Mouse (Mus musculus): ENCODE measurements at regions not wholly inside any gene's neighbourhood (a gene's known extent, or its start where the extent isn't known, plus 50 kb on each side); places are given as distances from the start of the nearest gene placed in this dataset.

DNA sequence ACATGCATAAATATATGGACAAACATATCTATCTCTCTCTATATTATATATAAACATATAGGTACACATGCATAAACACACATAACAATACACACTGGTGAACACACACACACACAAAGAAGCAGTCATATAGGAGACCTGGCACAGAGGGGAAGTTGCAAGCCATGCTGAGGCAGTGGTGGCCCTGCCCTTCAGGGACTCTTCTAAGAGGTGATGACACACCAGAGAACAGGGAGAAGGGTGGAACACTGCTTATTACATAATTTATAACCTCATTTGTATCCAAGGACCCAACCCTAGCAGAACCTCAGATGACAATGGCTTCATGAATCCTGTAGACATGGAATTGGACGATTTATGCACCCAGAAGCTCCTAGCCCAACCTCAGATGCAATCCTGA is 199.9 kb downstream of the Tgfb2 start:
- intact Hi-C loops (cut with DNase I) = no loop called here
- DNase-seq = no peak

DNA sequence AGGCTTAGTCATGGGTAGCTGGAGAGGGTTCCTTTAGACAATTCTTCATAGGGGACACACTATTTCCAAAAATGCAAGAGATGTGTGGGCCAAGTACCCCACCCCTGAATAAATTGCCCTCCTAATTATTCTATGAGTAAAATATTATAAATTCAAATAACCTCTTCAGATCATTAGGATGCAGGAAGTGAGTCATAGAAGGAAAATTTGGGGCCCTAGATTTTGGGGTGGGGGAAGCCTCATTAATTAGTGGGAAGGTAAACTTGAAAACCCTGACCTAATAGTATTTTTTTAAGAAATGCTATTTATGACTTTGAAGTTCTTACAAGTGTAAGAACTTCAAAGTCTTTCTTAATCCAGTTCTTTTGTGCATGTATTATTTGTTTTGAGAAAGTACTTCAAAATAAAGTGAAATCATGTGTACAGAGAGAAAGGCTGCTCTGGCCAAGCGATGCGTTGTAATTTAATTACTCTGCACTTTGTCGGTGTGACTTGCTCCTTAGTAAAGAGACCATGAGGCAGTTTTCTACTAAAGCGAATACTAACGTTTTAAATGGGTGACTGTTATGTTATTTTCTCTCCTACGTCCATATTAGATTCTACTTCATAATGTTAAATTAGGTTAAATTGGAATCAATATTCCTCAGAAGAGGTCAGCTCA is 200.6 kb downstream of the Tgfb2 start:
- intact Hi-C loops (cut with DNase I) = no loop called here

DNA sequence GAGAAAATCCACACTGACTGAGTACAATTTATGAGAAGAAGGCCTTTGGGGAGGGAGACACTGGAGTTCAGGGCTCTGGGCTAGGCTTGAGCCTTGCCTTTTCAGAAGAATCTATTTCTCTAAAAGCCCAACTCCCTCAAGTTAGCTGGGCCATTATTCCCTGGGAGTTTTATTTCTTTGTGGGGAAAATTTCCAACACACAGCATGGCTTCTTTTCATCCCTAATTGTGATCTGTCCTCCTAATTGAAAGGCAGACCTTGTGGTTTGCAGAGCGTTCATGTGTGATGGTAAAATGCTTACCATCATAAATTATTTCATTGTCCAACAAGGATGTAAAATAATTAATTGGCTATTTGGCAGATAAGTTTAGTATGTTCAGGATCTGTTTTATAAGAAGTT is 204.1 kb downstream of the Tgfb2 start:
- DNase-seq = no peak
- intact Hi-C loops (cut with DNase I) = no loop called here

More for the DNA sequence above, 200.6 kb downstream of the Tgfb2 start:
- no peak for DNase-seq

DNA sequence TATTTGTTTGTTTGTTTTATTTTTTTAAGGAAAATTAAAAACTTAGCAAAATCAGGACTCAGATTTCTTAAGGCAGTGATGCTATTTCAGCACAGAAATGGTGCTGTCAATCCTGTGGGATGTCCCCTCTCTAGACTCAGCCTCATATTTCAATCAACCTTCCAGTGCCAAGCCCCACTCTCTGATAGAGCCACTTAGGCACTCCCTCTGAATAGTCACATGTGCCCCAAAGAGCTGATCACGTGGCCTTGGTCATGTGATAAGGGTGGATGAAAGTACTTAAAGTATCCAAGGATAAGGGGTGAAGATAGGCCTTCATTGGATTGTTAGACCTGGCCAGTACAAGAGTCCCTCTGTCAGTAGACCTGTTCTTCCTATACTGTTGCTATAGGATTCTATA is 207.9 kb downstream of the Tgfb2 start:
- no peak for DNase-seq
- intact Hi-C loops (cut with DNase I) = no loop called here

DNA sequence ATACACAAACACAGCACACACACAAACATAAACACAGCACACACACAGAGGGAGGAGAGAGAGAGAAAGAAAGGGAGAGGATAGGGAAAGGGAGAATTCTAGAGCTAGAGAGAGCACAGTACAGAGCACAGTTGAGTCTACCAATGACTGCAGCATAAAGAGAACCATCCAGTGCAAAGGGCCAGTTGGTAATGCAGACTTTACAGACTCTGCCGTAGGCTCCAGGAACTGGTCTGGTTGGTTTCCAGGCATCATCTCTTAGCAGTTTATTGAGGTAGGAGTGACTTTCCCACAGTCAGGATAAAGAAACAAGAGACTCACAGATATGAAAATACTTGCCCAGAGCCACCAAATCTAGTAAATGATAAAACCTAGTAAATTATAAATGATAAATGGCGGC is 208.5 kb downstream of the Tgfb2 start:
- intact Hi-C loops (cut with DNase I) = no loop called here
- DNase-seq = no peak

DNA sequence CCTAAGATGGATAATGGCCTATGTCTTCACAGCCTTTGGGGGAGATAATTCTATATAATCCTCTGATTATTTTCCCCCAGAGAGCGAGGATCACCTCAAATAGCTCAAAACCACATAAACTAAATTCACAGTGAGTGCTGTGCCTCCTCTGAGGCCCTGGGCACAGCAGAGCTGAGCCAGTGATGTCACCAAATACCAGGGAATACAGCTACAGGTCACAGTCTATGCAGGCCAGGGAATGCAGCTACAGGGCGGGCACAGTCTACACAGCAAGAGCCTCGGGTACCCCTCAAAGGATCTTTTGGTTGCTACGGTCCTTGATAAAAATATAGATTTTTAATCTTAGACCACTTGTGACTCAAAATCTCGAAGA is 211.4 kb downstream of the Tgfb2 start:
- DNase-seq = no peak
- intact Hi-C loops (cut with DNase I) = no loop called here

DNA sequence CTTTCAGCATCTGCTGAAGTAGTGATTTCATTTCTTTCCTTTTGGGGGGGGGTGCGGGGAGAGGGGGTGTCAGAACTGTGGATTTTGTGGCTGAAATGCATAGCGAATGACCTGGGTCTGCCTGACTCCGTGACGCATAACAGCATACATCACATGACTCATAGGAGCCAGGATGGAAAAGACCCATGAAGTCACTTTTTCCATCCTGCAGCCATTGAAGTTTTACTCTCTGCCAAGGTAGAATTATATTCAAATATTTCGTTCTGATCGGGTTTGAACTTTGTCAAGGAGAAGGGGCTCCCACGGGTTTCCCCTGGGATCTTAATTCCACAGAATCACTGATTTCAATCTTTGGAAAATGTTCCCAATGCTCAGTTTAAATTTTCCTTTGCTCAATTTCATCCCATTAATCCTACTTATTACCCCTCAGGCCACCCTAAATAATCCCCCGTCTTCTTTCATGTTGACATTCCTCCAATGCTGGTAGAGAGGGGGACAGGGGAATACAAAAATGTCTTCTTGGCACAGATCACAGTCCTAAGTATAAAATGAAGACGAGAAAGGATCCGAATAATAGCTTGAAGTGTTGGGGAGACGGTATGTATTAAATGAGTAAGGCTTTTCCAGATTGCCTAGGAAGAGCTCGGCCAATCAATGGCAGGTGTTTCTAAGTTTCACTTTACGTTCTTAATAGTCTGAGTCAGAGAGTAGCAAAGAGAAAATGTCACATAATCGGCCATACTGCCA is 212.0 kb downstream of the Tgfb2 start:
- intact Hi-C loops (cut with DNase I) = no loop called here
- DNase-seq = no peak

DNA sequence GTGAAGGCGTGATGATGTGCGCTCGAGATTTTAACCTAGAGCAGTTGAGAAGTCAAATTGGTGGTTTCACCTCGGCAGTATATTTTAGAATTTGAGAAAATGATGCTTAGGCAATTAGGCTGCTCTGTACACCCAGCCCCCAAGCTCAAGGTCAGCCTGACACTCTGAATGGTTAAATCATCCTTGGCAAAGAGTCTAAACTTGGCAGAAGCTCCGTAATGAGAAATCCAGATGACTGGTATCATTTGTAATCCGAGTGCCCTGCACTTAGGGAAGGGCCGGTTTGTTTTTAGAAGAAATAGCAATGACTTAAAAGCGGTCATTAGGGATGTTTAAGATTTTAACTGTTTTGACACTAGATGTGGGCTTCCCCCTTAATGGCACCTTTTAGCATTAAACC is 223.6 kb downstream of the Tgfb2 start:
- intact Hi-C loops (cut with DNase I) = no loop called here
- DNase-seq = no peak

DNA sequence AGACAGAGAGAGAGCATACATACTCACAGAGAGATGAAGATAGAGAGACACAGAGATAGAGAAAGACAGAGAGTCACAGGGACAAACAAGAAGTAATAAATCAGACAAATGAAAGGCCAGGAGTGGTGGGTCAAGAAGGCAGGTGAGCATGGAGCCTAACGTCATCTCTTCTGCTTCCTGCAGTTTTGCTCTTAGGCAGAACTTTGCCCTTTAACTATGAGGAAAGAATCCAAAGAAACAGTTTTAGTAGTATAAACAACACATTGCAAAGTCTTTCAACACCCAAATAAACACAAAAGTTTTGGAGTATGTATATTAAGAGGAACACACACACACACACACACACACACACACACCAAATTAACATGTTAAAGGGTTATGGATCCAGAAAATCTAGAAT is 225.8 kb downstream of the Tgfb2 start:
- intact Hi-C loops (cut with DNase I) = no loop called here
- no peak for DNase-seq

DNA sequence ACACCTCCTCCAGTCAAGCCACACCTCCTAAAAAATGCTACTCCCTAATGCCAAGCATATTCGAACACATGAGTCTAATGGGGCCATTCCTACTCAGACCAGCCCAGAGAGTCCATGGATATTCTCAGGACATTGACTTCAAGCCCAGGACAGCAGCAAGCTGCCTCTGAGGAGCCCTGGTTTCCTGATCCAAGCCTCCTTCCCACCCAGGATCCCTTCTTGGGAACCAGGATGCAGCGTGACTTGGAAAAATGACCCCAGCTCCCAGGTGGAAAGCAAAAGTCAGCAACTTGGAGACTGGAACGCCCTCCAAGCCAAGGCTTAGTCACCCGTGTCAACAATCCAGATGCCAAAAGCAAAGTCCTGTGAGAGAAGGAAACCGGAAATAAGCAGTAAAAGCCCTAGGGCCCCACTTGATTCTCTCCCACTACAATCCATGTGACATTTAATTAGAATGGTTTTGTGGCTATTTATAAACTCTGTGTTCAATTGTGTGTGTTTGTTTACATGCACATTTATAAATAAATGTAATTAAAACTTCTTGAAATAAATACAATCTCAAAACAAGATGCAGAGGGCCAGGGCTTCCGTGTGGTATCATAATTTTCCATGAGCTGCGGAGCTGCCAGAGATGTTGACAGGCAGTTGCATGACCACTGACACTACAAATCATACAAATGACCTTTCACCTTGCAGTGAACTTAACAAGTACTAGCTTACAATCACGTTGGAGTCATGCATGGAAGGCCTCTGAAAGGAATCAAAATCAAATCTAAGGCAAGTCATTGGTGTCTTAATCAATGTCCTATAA is 227.2 kb downstream of the Tgfb2 start:
- intact Hi-C loops (cut with DNase I) = no loop called here

DNA sequence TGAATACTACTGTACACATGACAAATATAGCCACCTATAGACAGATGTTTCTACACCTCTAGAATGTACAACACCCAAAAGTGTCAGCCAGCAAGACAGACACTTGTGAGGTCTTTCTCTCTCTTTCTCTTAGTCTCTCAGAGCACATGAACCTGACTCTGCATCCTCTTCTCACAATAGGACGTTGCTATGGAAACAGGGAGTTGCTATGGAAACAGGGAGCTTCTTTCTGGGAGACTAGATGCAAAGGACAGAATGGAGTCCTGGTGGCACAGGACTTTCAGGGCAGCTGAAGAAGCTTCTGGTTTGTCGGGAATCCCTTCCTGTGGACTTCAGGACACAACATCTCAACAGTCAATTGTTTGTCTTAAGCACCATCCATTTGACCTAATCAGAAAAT is 230.9 kb downstream of the Tgfb2 start:
- intact Hi-C loops (cut with DNase I) = no loop called here
- peak; percentile 29 for DNase-seq

More for the DNA sequence above, 227.2 kb downstream of the Tgfb2 start:
- no peak for DNase-seq

DNA sequence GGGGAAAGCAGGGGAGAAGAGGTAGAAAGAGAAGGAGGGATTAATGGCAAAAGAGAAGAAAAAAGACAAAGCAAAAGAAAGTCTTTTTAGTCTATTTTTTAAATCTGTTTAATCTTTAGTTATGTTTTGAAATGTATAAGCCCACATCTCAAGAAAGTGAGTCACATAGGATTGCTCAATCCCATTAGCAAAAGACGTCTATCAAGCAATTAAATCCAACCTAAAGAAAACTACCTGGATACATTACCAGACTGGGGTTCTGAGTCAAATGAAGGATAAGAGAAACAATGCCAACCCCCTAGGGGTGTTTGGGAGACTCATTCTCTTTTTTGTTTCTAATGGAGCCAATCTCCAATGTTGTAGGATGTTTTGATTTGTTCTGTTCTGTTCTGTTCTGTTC is 231.4 kb downstream of the Tgfb2 start:
- DNase-seq = no peak
- intact Hi-C loops (cut with DNase I) = no loop called here

DNA sequence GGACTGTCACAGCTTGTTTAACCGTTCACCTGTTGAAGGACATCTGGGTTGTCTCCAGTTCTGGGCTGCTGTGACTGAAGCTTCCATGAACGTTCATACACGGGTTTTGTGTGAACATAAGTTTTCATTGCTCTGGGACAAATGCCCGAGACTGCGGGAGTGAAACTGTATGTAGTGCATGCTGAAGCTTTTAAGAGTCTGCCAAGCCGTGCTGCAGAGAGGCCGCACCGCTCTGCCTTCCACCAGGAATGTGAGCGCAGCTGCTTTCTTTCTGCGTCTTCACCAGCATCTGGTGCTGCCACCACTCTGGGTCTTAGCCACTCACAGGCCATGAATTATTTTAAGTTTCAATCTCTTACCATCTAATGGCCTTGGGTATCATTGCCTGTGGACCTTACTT is 232.8 kb downstream of the Tgfb2 start:
- intact Hi-C loops (cut with DNase I) = no loop called here
- DNase-seq = no peak

DNA sequence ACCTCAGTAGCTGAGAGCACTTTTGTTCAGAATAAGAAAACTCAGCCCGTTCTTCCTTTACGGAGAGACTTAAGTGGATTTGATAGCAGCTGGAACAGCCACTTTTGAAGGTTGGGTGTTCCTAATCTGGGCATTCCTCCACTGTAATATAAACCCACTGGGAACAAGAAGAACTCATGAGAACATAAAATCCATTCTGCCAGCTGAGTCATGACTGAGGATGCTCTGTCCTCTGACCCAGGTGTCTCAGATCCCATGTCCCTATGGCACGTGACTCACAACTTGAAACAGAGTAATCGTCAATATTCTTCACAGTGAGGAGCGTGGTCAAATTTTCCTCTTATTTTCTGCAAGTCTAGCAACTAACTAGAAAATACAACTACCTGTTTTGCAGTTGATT is 240.3 kb downstream of the Tgfb2 start:
- intact Hi-C loops (cut with DNase I) = no loop called here
- DNase-seq = no peak

DNA sequence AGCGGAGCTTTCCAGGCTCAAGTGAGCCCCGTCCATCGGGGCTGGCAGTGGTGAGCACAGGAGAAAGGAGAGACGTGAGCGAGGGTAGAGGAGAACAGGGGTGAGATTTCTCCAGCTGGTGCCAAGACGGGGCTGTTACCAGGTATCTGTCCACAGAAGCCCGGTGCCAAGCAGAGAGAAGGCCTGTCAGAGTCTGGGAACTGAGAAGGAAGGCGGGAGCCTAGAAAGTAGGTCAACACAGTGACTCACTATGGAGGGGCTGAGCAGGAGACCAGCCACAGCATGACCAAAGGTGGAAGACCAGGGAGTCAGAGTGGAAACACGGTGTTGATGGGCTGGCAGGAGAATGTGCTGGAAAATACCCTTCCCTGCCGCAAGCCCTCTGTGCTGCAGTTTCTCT is 245.0 kb downstream of the Tgfb2 start:
- intact Hi-C loops (cut with DNase I) = no loop called here
- DNase-seq = no peak

DNA sequence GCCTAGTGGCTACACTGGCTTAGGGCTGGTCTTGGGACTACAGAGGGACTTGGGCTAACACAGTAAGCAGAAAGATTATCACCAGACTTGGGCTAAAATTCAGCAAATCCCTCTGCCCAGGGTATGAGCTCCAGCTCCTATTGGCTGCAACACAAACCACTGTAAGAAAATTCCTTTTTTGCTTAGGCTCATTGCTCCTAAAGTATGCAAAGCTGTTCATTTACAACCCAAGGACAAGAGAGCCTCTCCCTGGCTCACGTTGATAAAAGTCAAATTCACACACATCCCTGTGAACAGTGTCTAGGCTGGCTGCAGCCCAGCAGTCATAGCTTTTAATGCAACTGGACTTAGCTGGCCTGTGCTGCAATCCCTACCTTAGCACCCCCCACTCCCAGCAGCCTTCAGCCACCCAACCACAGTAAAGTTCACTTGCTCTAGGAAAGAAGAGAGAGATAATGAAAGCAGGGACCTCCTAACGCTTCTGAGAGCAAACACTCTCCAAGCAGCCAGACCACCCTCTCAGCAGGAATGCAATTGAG is 247.6 kb downstream of the Tgfb2 start:
- DNase-seq = no peak
- intact Hi-C loops (cut with DNase I) = no loop called here

DNA sequence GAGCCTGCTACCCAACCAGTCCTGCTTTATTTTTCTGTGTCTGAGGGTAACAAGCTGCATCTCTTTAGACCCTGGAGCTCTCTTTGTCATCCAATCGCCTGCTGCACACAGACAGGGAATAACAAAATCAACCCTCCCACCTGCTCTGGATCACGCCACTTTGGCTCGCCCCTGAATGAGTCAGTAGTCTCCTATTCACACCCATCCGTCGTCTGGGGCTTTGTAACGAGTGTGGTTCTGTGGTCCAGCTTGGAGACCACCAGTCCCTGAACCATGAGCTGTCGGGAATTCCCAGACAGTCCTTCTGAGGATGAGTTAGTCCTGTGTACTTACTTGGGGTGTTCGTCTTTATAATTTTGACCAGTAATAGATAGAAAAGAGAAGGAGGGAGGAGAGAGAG is 248.7 kb downstream of the Tgfb2 start:
- no peak for DNase-seq
- intact Hi-C loops (cut with DNase I) = no loop called here

DNA sequence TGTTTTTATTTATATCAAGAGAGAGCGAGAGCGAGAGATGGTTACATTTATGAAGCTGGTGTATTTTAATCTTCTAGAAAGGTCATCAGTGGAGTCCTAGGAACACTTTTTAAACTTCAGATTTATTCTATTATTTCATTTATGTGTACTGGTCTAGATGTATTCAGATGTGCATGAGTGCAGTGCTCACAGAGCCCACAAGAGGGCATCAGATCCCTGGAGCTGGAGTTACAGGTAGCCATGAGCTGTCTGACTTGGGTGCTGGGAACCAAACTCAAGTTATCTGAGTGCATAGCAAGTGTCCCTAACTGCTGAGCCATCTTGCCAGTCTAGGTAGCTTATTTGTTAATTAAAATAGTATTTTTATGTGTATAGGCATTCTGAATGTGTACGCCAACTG is 249.7 kb downstream of the Tgfb2 start:
- intact Hi-C loops (cut with DNase I) = no loop called here
- peak; percentile 38 for DNase-seq

DNA sequence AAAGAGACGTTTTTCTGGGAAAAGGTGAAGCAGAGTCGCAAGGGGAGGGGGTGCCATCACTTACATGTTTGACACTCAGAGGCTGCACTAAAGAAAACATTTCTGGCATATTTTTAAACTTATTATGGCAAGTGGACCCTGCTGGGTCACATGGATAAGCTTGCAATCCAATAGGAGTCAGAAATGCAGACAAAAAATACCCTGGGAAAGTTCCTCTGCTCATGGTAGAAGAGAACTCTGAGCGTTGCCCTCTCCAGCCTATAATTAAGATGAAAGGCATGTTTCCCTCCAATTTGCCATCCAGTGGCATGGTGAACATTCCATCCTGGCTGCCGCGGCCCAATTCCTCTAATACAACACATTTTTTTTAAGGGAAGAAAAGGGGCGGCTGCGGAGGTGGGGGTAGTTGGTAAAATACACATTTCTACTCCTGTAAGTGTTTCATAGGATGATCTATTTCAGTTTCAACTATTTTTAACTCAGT is 250.6 kb downstream of the Tgfb2 start:
- DNase-seq = no peak
- intact Hi-C loops (cut with DNase I) = no loop called here

DNA sequence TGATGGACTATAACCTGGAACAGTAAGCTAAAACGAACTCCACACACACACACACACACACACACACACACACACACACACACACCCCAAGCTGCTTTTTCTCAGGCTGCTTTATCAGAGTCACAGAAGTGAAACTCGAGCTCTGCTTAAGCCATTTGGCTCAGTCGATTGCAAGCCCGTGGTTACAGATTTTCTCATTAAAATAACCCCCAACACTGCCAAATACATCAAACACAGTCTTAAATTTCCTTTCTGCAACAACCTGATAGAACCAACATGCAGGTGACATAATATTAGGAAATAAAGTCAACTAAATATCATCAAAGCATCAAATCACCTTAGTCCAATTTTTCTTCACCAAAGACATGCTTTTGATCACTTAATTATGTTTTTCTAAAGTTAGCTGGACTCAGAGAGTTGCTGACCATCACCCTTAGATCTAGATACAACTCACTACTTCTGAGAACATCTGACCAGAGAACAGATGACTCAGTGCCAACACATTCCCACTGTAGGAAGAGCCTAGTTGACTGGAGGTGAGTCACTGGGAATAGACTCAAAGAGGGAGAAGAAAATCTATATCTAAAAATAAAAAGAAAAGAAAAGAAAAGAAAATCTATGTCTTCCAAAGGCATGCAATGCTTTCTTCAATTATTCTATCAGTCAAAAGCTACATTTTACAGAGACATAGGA is 251.2 kb downstream of the Tgfb2 start:
- intact Hi-C loops (cut with DNase I) = no loop called here
- DNase-seq = no peak

Data from left cerebral cortex, postnatal 4 days (tissue).